Mouse (Mus musculus) forebrain, embryonic 12.5 days (tissue): ENCODE data around the gene Lpcat2. TPM values are rescaled to one million over a fixed set of nuclear protein-coding genes. Genes with fewer than 3 reads are reported as not detected.

Experiments used
- ATAC-seq: fragments of 200-750 bp; cut with Nextera tagmentation; 2 replicates; pipeline ENCODE4 v1.8.0; 2017; ENCODE audit warnings: moderate TSS enrichment; ENCODE audit not compliant: low FRiP score
- H3K27ac ChIP-seq: fragments of 300-500 bp; sonication (generic); 2 replicates; pipeline ENCODE4 v1.5.1; 2016; ENCODE audit warnings: mild to moderate bottlenecking
- H3K27me3 ChIP-seq: fragments of 300-500 bp; sonication (generic); 2 replicates; pipeline ENCODE4 v1.6.1; 2016; ENCODE audit warnings: mild to moderate bottlenecking
- H3K36me3 ChIP-seq: fragments of 300-500 bp; sonication (generic); replicated peaks from 2 replicates; pipeline ENCODE4 v1.6.1; 2016; ENCODE audit warnings: mild to moderate bottlenecking
- H3K4me1 ChIP-seq: fragments of 300-500 bp; sonication (generic); 2 replicates; pipeline ENCODE4 v1.6.1; 2016
- H3K4me2 ChIP-seq: fragments of 300-500 bp; sonication (generic); 2 replicates; pipeline ENCODE4 v1.6.1; 2016; ENCODE audit warnings: mild to moderate bottlenecking, moderate library complexity
- H3K4me3 ChIP-seq: fragments of 300-500 bp; sonication (generic); replicated peaks from 2 replicates; pipeline ENCODE4 v1.5.1; 2016; ENCODE audit warnings: mild to moderate bottlenecking
- H3K9ac ChIP-seq: fragments of 300-500 bp; sonication (generic); 2 replicates; pipeline ENCODE4 v1.6.1; 2016; ENCODE audit warnings: mild to moderate bottlenecking
- H3K9me3 ChIP-seq: fragments of 300-500 bp; sonication (generic); 2 replicates; pipeline ENCODE4 v1.6.1; 2016
- WGBS: fragments of 180-500 bp; shearing (Covaris S2); methylation state at CpG from one replicate; pipeline ENCODE4 v1.1.7; 2016; 5-methylcytosine and 5-hydroxymethylcytosine counted together
- polyA plus RNA-seq: library from polyadenylated mRNA; unstranded; fragments of >200 nt; fragmentation: Nextera tagmentation; extraction: Ambion mirVana; gene quantifications from 2 replicates; pipeline ENCODE4 v1.2.1, GENCODE M21; 2016

Lpcat2 gene
- 4.6 and 4.9 TPM in 2 replicates for polyA plus RNA-seq

DNA sequence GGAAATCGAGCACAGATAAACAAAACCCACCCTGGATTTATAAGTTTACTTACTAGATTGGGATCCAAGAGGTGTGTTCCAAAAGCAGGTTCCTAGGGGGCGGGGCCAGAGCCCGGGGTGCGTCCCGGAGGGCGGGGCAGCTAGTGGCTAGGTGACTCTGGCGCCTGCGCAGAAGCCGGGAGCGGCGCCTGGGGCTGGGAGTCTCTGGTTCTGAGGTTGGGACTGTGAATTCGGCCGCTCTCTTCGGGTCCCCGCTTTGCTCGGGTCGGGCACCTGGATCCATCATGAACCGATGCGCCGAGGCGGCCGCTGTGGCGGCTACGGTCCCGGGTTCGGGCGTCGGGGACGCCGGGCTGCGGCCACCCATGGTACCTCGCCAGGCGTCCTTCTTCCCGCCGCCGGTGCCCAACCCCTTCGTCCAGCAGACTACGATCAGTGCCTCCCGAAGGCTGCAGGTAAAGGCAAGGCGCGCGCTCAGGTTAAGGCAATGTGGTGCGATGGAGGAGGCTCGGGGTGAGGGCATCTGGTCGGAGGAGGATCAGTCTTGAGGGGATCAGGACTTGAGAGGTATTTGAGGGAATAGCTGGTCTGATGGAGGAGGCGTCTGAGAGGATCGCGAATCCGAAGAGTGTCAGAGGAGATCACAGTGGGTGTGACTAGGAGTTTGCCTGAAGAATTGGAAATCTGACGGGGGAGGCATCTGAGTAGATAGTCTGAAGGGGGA lies at the start of gene Lpcat2:
Gene Lpcat2 (plus strand): TSS at position 169 of the 724 bp plus-strand sequence.
- H3K4me3 ChIP-seq = peak within 1 kb of the TSS; percentile 67
- peak within 1 kb of the TSS; percentile 85 for H3K4me2 ChIP-seq
- 0 out of 2 replicates have a peak, but pooled peaks cover 3% of the 10 kb centered on the region for H3K9me3 ChIP-seq
- H3K9ac ChIP-seq = peak within 1 kb of the TSS; percentile 71
- H3K4me1 ChIP-seq = no peaks in the 10 kb centered on the region; the same call in 1 of the 2 replicates
- peaks cover 27% of the 10 kb centered on the region for H3K27me3 ChIP-seq
- no peak within 1 kb of the TSS for H3K27ac ChIP-seq
- ATAC-seq = peak; percentile 83
- no peaks in the 10 kb centered on the region for H3K36me3 ChIP-seq
- WGBS = 2% methylated on average over 49 of the region's 50 CpGs

- no peak overlapping the region for H3K4me3 ChIP-seq
- H3K9me3 ChIP-seq = no peaks in the 10 kb centered on the region
- H3K9ac ChIP-seq = no peak overlapping the region
- H3K4me1 ChIP-seq = no peaks in the 10 kb centered on the region; the same call in 1 of the 2 replicates
- peaks cover 5% of the 10 kb centered on the region; the same call in 1 of the 2 replicates for H3K27me3 ChIP-seq
- no peak for ATAC-seq
- no peak overlapping the region for H3K27ac ChIP-seq
- no peaks in the 10 kb centered on the region for H3K36me3 ChIP-seq
- H3K4me2 ChIP-seq = no peak overlapping the region
- 78% methylated on average over 2 of the region's 2 CpGs for WGBS
Observed at GRCm38 (mm10) chr8:92812773-92813172, 42.4 kb upstream of the Lpcat2 start.

DNA sequence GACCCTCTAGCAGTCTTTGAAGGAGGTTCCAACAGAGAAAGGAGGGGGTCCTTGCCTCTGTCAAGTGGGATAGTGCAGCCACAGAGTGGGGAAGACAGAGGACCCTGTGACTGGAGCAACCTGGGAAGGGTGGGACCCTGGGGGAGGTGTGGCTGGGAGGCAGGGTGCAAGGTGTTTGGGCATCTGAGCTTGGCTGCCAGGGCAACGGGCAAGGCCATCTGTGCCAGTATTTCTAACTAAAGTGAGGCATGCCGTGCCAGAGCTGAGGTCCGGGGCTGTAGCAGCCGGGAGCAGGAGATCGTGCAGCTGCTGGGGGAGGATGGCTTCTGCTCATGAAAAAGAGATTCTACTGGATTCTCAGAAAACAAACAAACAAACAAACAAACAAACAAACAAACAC lies 39.5 kb upstream of the Lpcat2 start:
- ATAC-seq = no peak
- Histone ChIP-seq H3K4me3 (no peak overlapping the region), H3K27ac (no peak overlapping the region), H3K27me3 (peaks cover 6% of the 10 kb centered on the region; the same call in 1 of the 2 replicates), H3K36me3 (no peaks in the 10 kb centered on the region), H3K4me2 (no peak overlapping the region), H3K4me1 (no peaks in the 10 kb centered on the region; the same call in 1 of the 2 replicates), H3K9ac (no peak overlapping the region), H3K9me3 (no peaks in the 10 kb centered on the region)
- 81% methylated on average over 5 of the region's 5 CpGs for WGBS

- Histone ChIP-seq H3K27me3 (peaks cover 6% of the 10 kb centered on the region; the same call in 1 of the 2 replicates), H3K9ac (no peak overlapping the region), H3K4me1 (no peaks in the 10 kb centered on the region), H3K9me3 (no peaks in the 10 kb centered on the region), H3K36me3 (no peaks in the 10 kb centered on the region), H3K4me3 (no peak overlapping the region), H3K4me2 (no peak overlapping the region), H3K27ac (no peak overlapping the region)
- peak; percentile 86 for ATAC-seq
- WGBS = 26% methylated on average over 6 of the region's 6 CpGs
Observed at GRCm38 (mm10) chr8:92817928-92818818, 37.0 kb upstream of the Lpcat2 start.

DNA sequence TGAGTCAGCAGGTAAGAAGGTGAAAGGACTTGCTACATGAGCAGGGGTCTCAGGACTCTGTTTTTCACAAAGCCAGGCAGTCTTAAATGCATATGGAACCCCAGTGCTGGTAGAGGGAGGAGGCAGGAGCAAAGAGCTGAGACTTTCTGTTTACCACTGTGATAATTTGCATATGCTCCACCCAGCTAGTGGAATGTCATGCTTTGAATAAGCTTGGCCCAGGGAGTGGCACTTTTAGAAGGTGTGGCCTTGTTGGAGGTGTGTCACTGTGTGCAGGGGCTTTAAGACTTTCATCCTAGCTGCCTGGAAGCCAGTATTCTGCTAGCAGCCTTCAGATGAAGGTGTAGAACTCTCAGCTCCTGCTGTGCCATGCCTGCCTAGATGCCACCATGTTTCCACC lies 34.0 kb upstream of the Lpcat2 start:
- Histone ChIP-seq H3K9me3 (no peaks in the 10 kb centered on the region), H3K4me2 (no peak overlapping the region), H3K4me3 (no peak overlapping the region), H3K9ac (no peak overlapping the region), H3K27me3 (peaks cover 13% of the 10 kb centered on the region), H3K36me3 (no peaks in the 10 kb centered on the region), H3K4me1 (no peaks in the 10 kb centered on the region), H3K27ac (no peak overlapping the region)
- ATAC-seq = no peak

DNA sequence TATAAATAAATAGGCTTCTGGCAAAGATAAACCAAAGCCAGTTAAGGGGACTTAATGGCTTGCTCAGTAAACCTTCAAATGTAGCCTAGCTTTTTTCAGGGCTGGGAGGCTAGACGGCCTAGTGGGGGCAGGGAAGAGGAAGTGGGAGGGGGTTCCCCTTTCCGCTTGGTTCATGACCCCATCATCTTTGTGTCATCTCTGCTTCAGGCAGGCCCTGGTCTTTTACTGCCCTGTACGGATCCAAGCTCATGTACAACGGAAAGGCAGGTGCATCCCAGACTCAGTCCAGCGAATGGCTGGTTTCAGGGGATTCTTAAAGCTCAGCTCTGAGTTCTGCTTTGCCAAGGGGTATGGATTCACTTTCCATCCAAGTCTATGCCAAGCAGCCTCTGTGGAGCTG lies 32.8 kb upstream of the Lpcat2 start:
- ATAC-seq = no peak
- Histone ChIP-seq H3K27ac (no peak overlapping the region), H3K4me1 (peaks cover 5% of the 10 kb centered on the region), H3K4me3 (no peak overlapping the region), H3K36me3 (no peaks in the 10 kb centered on the region), H3K27me3 (peaks cover 22% of the 10 kb centered on the region), H3K9me3 (no peaks in the 10 kb centered on the region), H3K4me2 (no peak overlapping the region), H3K9ac (no peak overlapping the region)
- WGBS = 83% methylated on average over 5 of the region's 5 CpGs

GRCm38 (mm10) chr8:92825991-92826390 lies 29.1 kb upstream of the Lpcat2 start:
- Histone ChIP-seq H3K27ac (no peak overlapping the region), H3K9me3 (no peaks in the 10 kb centered on the region), H3K4me2 (no peak overlapping the region), H3K4me1 (peaks cover 19% of the 10 kb centered on the region), H3K4me3 (no peak overlapping the region), H3K9ac (no peak overlapping the region), H3K27me3 (peaks cover 34% of the 10 kb centered on the region), H3K36me3 (no peaks in the 10 kb centered on the region)
- ATAC-seq = no peak
- WGBS = 73% methylated on average over 4 of the region's 4 CpGs

GRCm38 (mm10) chr8:92827243-92828034 lies 27.7 kb upstream of the Lpcat2 start, which contains the start of gene Mmp2:
Gene Mmp2 (plus strand): TSS chr8:92827291.
- H3K27ac ChIP-seq = no peak within 1 kb of the TSS
- peaks cover 19% of the 10 kb centered on the region for H3K4me1 ChIP-seq

DNA sequence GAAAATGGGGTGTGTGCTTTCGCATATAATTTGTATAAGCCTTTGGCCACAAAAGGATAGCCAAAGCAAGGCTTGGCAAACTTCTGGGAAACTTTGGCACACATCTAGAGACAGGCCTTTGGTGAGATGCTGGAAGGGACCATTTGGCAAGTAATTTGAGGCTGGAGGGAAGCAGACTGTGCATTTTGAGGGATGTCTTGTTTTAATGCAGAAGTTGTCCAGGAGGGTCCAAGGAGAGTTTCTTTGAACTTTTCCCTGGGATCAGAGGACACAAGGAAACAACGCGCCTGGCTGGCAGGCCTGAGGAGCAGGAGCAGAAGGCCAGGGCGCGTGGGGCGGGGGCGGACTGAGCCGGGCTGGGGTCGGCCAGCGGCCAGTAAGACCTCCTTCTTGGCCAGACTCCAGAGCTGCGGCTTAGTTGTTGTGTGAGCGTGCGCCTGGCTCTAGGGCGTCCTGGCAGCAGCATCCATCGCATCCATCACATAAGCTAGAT lies 26.8 kb upstream of the Lpcat2 start:
- H3K27ac ChIP-seq = no peak overlapping the region
- H3K4me2 ChIP-seq = peak overlapping the region; percentile 70
- peaks cover 19% of the 10 kb centered on the region for H3K4me1 ChIP-seq
- no peaks in the 10 kb centered on the region for H3K36me3 ChIP-seq
- no peaks in the 10 kb centered on the region for H3K9me3 ChIP-seq
- H3K9ac ChIP-seq = no peak overlapping the region
- no peak for ATAC-seq
- peak overlapping the region; percentile 41; the same call in 1 of the 2 replicates for H3K4me3 ChIP-seq
- WGBS = 38% methylated on average over 15 of the region's 15 CpGs
- H3K27me3 ChIP-seq = peaks cover 34% of the 10 kb centered on the region

More at GRCm38 (mm10) chr8:92827243-92828034, 27.7 kb upstream of the Lpcat2 start, which contains the start of gene Mmp2:
- no peaks in the 10 kb centered on the region for H3K36me3 ChIP-seq
- H3K27me3 ChIP-seq = peaks cover 34% of the 10 kb centered on the region
- H3K9ac ChIP-seq = peak within 1 kb of the TSS; percentile 54
- 2% methylated on average over 36 of the region's 37 CpGs for WGBS
- ATAC-seq = no peak
- no peaks in the 10 kb centered on the region for H3K9me3 ChIP-seq
- peak within 1 kb of the TSS; percentile 70 for H3K4me2 ChIP-seq
- peak within 1 kb of the TSS; percentile 41 for H3K4me3 ChIP-seq

DNA sequence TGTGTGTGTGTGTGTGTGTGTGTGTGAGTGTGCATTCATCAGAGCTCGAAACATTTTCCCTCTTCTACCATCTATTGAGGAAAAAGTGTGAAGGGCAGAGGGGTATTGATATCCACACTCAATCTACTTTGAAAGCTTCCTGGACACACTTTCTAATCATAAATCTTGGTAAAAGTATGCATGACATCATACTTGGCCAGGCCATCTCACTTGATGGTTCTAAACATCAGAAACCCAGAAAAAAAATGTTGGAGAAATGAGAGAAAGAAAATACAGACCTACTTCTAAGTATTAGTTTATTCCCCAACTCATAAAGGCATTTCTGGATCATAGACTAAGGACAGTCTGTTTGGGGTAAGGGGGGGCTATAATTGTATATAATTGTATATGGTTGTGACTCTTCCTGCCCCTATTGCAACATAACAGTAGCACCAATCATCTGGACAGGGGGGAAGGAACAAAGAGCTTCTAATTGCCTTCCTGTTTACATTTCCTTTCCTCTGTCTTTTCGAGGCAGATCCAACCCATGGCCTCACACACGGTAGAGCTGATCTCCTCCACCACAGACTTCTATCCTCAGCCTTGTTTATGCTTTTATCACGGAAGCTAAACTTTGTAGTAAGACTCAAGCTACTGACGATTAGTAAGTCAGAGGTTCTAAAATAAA lies 20.9 kb upstream of the Lpcat2 start:
- Histone ChIP-seq H3K4me2 (no peak overlapping the region), H3K9me3 (no peaks in the 10 kb centered on the region), H3K4me1 (no peaks in the 10 kb centered on the region), H3K36me3 (no peaks in the 10 kb centered on the region), H3K4me3 (no peak overlapping the region), H3K27ac (no peak overlapping the region), H3K9ac (no peak overlapping the region), H3K27me3 (no peaks in the 10 kb centered on the region; the same call in 1 of the 2 replicates)
- ATAC-seq = no peak
- 87% methylated on average over 5 of the region's 5 CpGs for WGBS

- 88% methylated on average over 11 of the region's 11 CpGs for WGBS
- no peaks in the 10 kb centered on the region for H3K36me3 ChIP-seq
- no peak overlapping the region for H3K4me3 ChIP-seq
- no peak overlapping the region for H3K4me2 ChIP-seq
- ATAC-seq = no peak
- H3K9me3 ChIP-seq = no peaks in the 10 kb centered on the region
- H3K27me3 ChIP-seq = no peaks in the 10 kb centered on the region; the same call in 1 of the 2 replicates
- no peak overlapping the region for H3K27ac ChIP-seq
- no peak overlapping the region for H3K9ac ChIP-seq
- no peaks in the 10 kb centered on the region for H3K4me1 ChIP-seq
Observed at GRCm38 (mm10) chr8:92834786-92835500, 20.2 kb upstream of the Lpcat2 start.
